Mouse (Mus musculus) embryonic facial prominence, embryonic 14.5 days (tissue): Measurements from ENCODE around the gene Ctu2. TPM values are rescaled to one million over a fixed set of nuclear protein-coding genes. Genes with fewer than 3 reads are reported as not detected.

Source experiments
- ATAC-seq: fragments of 200-750 bp; cut with Nextera tagmentation; 2 replicates; pipeline ENCODE4 v1.8.0; 2017; ENCODE audit warnings: low read depth, moderate number of reproducible peaks, moderate TSS enrichment
- DNase-seq: peaks from one replicate; pipeline ENCODE4 v3.0.0-alpha.2; 2015; ENCODE audit warnings: low spot score
- H3K27ac ChIP-seq: fragments of 300-500 bp; sonication (generic); replicated peaks from 2 replicates; pipeline ENCODE4 v1.5.1; 2014; ENCODE audit warnings: low read depth, mild to moderate bottlenecking, low read length, moderate library complexity
- H3K27me3 ChIP-seq: fragments of 300-500 bp; sonication (generic); replicated peaks from 2 replicates; pipeline ENCODE4 v1.6.1; 2014; ENCODE audit warnings: low read length; ENCODE audit not compliant: control insufficient read depth, insufficient read depth
- H3K36me3 ChIP-seq: fragments of 300-500 bp; sonication (generic); 2 replicates; pipeline ENCODE4 v1.6.1; 2014; ENCODE audit warnings: low read length, mixed read lengths; ENCODE audit not compliant: control insufficient read depth, insufficient read depth
- H3K4me1 ChIP-seq: fragments of 300-500 bp; sonication (generic); 2 replicates; pipeline ENCODE4 v1.6.1; 2014; ENCODE audit warnings: antibody characterized with exemption, low read length; ENCODE audit not compliant: control insufficient read depth, insufficient read depth
- H3K4me2 ChIP-seq: fragments of 300-500 bp; sonication (generic); 2 replicates; pipeline ENCODE4 v1.6.1; 2014; ENCODE audit warnings: low read depth, mild to moderate bottlenecking, low read length, moderate library complexity, mixed read lengths
- H3K4me3 ChIP-seq: fragments of 300-500 bp; sonication (generic); 2 replicates; pipeline ENCODE4 v1.5.1; 2014; ENCODE audit warnings: low read depth, mild to moderate bottlenecking, low read length
- H3K9ac ChIP-seq: fragments of 300-500 bp; sonication (generic); 2 replicates; pipeline ENCODE4 v1.6.1; 2014; ENCODE audit warnings: low read depth, mild to moderate bottlenecking, low read length, moderate library complexity, mixed read lengths
- H3K9me3 ChIP-seq: fragments of 300-500 bp; sonication (generic); 2 replicates; pipeline ENCODE4 v1.6.1; 2016; ENCODE audit warnings: low read length; ENCODE audit not compliant: control insufficient read depth
- WGBS: fragments of 180-500 bp; shearing (Covaris S2); extraction: QIAGEN DNeasy Blood & Tissue Kit; methylation state at CpG from one replicate; pipeline ENCODE4 v1.1.7; 2014; 5-methylcytosine and 5-hydroxymethylcytosine counted together
- polyA plus RNA-seq: library from polyadenylated mRNA; unstranded; fragments of >200 nt; fragmentation: Nextera tagmentation; extraction: Ambion mirVana; gene quantifications from 2 replicates; pipeline ENCODE4 v1.2.1, GENCODE M21; 2014

Gene Ctu2
- polyA plus RNA-seq, 1 experiment from 2014 or later: 49.0 TPM

GRCm38 (mm10) chr8:122467816-122468215 lies 8.1 kb upstream of the Ctu2 start:
- Histone ChIP-seq H3K27ac (no peak overlapping the region), H3K9ac (no peak overlapping the region), H3K36me3 (peaks cover 39% of the 10 kb centered on the region), H3K4me1 (no peaks in the 10 kb centered on the region; the same call in 1 of the 2 replicates), H3K27me3 (no peaks in the 10 kb centered on the region), H3K9me3 (no peaks in the 10 kb centered on the region), H3K4me3 (no peak overlapping the region), H3K4me2 (no peak overlapping the region)
- DNase-seq: no peak
- WGBS: 94% methylated on average over 13 of the region's 13 CpGs
- ATAC-seq: no peak

- peaks cover 50% of the 10 kb centered on the region for H3K36me3 ChIP-seq
Measured at GRCm38 (mm10) chr8:122469407-122469806, 6.5 kb upstream of the Ctu2 start.

GRCm38 (mm10) chr8:122469965-122470364 lies 6.0 kb upstream of the Ctu2 start:
- H3K4me1 ChIP-seq: peaks cover 5% of the 10 kb centered on the region
- 90% methylated on average over 10 of the region's 10 CpGs for WGBS
- H3K9ac ChIP-seq: no peak overlapping the region
- H3K4me2 ChIP-seq: no peak overlapping the region
- H3K4me3 ChIP-seq: no peak overlapping the region
- H3K27me3 ChIP-seq: no peaks in the 10 kb centered on the region
- no peaks in the 10 kb centered on the region for H3K9me3 ChIP-seq
- H3K27ac ChIP-seq: no peak overlapping the region
- peaks cover 50% of the 10 kb centered on the region for H3K36me3 ChIP-seq
- DNase-seq: no peak
- no peak for ATAC-seq

More at GRCm38 (mm10) chr8:122469407-122469806, 6.5 kb upstream of the Ctu2 start:
- H3K9me3 ChIP-seq: no peaks in the 10 kb centered on the region
- no peak overlapping the region for H3K4me3 ChIP-seq
- H3K4me1 ChIP-seq: no peaks in the 10 kb centered on the region
- H3K4me2 ChIP-seq: no peak overlapping the region
- WGBS: 71% methylated on average over 6 of the region's 6 CpGs
- DNase-seq (no peak), ATAC-seq (no peak)
- H3K27ac ChIP-seq: no peak overlapping the region
- no peaks in the 10 kb centered on the region for H3K27me3 ChIP-seq
- H3K9ac ChIP-seq: no peak overlapping the region

GRCm38 (mm10) chr8:122470691-122471090 lies 5.3 kb upstream of the Ctu2 start:
- 83% methylated on average over 5 of the region's 5 CpGs for WGBS
- DNase-seq: no peak
- peaks cover 6% of the 10 kb centered on the region for H3K4me1 ChIP-seq

GRCm38 (mm10) chr8:122473911-122474421 lies 2.0 kb upstream of the Ctu2 start:
- Histone ChIP-seq H3K27me3 (no peaks in the 10 kb centered on the region), H3K36me3 (peaks cover 34% of the 10 kb centered on the region), H3K9ac (no peak overlapping the region), H3K9me3 (no peaks in the 10 kb centered on the region), H3K27ac (no peak overlapping the region), H3K4me2 (no peak overlapping the region), H3K4me3 (0 out of 2 replicates have a peak overlapping the region, but pooled peaks have one; percentile 99), H3K4me1 (peaks cover 11% of the 10 kb centered on the region)
- no peak for DNase-seq
- 88% methylated on average over 8 of the region's 8 CpGs for WGBS
- ATAC-seq: no peak

More at GRCm38 (mm10) chr8:122470691-122471090, 5.3 kb upstream of the Ctu2 start:
- ATAC-seq: no peak
- Histone ChIP-seq H3K4me3 (no peak overlapping the region), H3K27ac (no peak overlapping the region), H3K4me2 (no peak overlapping the region), H3K9ac (no peak overlapping the region), H3K27me3 (no peaks in the 10 kb centered on the region), H3K36me3 (peaks cover 43% of the 10 kb centered on the region), H3K9me3 (no peaks in the 10 kb centered on the region)

GRCm38 (mm10) chr8:122474951-122475560 lies 887 bp upstream of the Ctu2 start:
- DNase-seq (peak; percentile 50), ATAC-seq (no peak)
- Histone ChIP-seq H3K36me3 (peaks cover 43% of the 10 kb centered on the region), H3K27me3 (no peaks in the 10 kb centered on the region), H3K9me3 (no peaks in the 10 kb centered on the region), H3K4me3 (peak overlapping the region; percentile 99), H3K27ac (peak overlapping the region; percentile 81; the same call in 1 of the 2 replicates), H3K9ac (peak overlapping the region; percentile 94), H3K4me2 (peak overlapping the region; percentile 72), H3K4me1 (peaks cover 11% of the 10 kb centered on the region)
- 7% methylated on average over 14 of the region's 16 CpGs for WGBS

- DNase-seq (no peak), ATAC-seq (no peak)
- WGBS: 100% methylated on average over 5 of the region's 8 CpGs
- H3K9ac ChIP-seq: no peak overlapping the region
- no peak overlapping the region for H3K4me2 ChIP-seq
- H3K27me3 ChIP-seq: no peaks in the 10 kb centered on the region
- H3K9me3 ChIP-seq: no peaks in the 10 kb centered on the region
- H3K36me3 ChIP-seq: peaks cover 94% of the 10 kb centered on the region
- no peak overlapping the region for H3K27ac ChIP-seq
- H3K4me3 ChIP-seq: no peak overlapping the region
- no peaks in the 10 kb centered on the region for H3K4me1 ChIP-seq
Measured at GRCm38 (mm10) chr8:122482448-122482847, 6.5 kb downstream of the Ctu2 start.

GRCm38 (mm10) chr8:122483877-122484276 lies 7.9 kb downstream of the Ctu2 start:
- ATAC-seq (no peak), DNase-seq (no peak)
- no peak overlapping the region for H3K9ac ChIP-seq
- H3K27ac ChIP-seq: no peak overlapping the region
- H3K36me3 ChIP-seq: peaks cover 95% of the 10 kb centered on the region
- H3K4me3 ChIP-seq: no peak overlapping the region
- no peaks in the 10 kb centered on the region for H3K27me3 ChIP-seq
- H3K9me3 ChIP-seq: no peaks in the 10 kb centered on the region
- H3K4me1 ChIP-seq: no peaks in the 10 kb centered on the region
- 96% methylated on average over 7 of the region's 7 CpGs for WGBS
- H3K4me2 ChIP-seq: no peak overlapping the region

GRCm38 (mm10) chr8:122484831-122485230 lies 8.9 kb downstream of the Ctu2 start:
- Histone ChIP-seq H3K36me3 (peaks cover 95% of the 10 kb centered on the region), H3K27ac (no peak overlapping the region), H3K4me3 (no peak overlapping the region), H3K4me2 (no peak overlapping the region), H3K9me3 (no peaks in the 10 kb centered on the region), H3K4me1 (no peaks in the 10 kb centered on the region), H3K27me3 (no peaks in the 10 kb centered on the region), H3K9ac (no peak overlapping the region)
- ATAC-seq (no peak), DNase-seq (no peak)
- 92% methylated on average over 12 of the region's 12 CpGs for WGBS
